Mouse (Mus musculus): ENCODE measurements around the gene Gm20509. TPM values are rescaled to one million over a fixed set of nuclear protein-coding genes. Genes with fewer than 3 reads are reported as not detected.

The Gm20509 gene
- polyA plus RNA-seq, 1 experiment, result not detected

- WGBS, result 84% methylated on average over 4 of the region's 4 CpGs
- Histone ChIP-seq H3K27me3 (ENCODE audit: control insufficient read depth, insufficient read depth, low read length) (no peaks in the 10 kb centered on the region), H3K4me3 (ENCODE audit: low read depth, low read length) (no peak overlapping the region), H3K36me3 (ENCODE audit: control insufficient read depth, insufficient read depth, low read length) (peaks cover 40% of the 10 kb centered on the region), H3K4me1 (ENCODE audit: control insufficient read depth, insufficient read depth, insufficient read length, low read length) (no peaks in the 10 kb centered on the region), H3K27ac (ENCODE audit: insufficient read depth, low read depth, low read length) (no peak overlapping the region)
- TF ChIP-seq POLR2A (IDR thresholded peaks at IDR 0.05; ENCODE audit: low read depth, low read length) (no peak), CTCF (IDR thresholded peaks at IDR 0.05; ENCODE audit: extremely low read depth, insufficient read length, insufficient replicate concordance, low read depth, low read length) (no peak)
Observed at GRCm38 (mm10) chr9:73118012-73118411, 15.7 kb downstream of the Gm20509 start.

- no peaks in the 10 kb centered on the region for H3K27me3 ChIP-seq (ENCODE audit: control insufficient read depth, insufficient read depth, low read length)
- H3K4me1 ChIP-seq (ENCODE audit: control insufficient read depth, insufficient read depth, insufficient read length, low read length), result no peaks in the 10 kb centered on the region
- H3K27ac ChIP-seq (ENCODE audit: insufficient read depth, low read depth, low read length), result no peak overlapping the region
- no peak overlapping the region for H3K4me3 ChIP-seq (ENCODE audit: low read depth, low read length)
- no peak for TF ChIP-seq POLR2A (IDR thresholded peaks at IDR 0.05; ENCODE audit: low read depth, low read length)
- peak; percentile 16; the same call in 1 of the 2 replicates for TF ChIP-seq CTCF (IDR thresholded peaks at IDR 0.05; ENCODE audit: extremely low read depth, insufficient read length, insufficient replicate concordance, low read depth, low read length)
- H3K36me3 ChIP-seq (ENCODE audit: control insufficient read depth, insufficient read depth, low read length), result peaks cover 62% of the 10 kb centered on the region
- 58% methylated on average over 8 of the region's 8 CpGs for WGBS
Observed at GRCm38 (mm10) chr9:73121735-73122134, 19.5 kb downstream of the Gm20509 start.

GRCm38 (mm10) chr9:73125043-73125570 lies 22.8 kb downstream of the Gm20509 start:
- WGBS, result 82% methylated on average over 8 of the region's 8 CpGs
- Histone ChIP-seq H3K27ac (ENCODE audit: insufficient read depth, low read depth, low read length) (no peak overlapping the region), H3K4me1 (ENCODE audit: control insufficient read depth, insufficient read depth, insufficient read length, low read length) (no peaks in the 10 kb centered on the region), H3K36me3 (ENCODE audit: control insufficient read depth, insufficient read depth, low read length) (peaks cover 58% of the 10 kb centered on the region), H3K4me3 (ENCODE audit: low read depth, low read length) (no peak overlapping the region), H3K27me3 (ENCODE audit: control insufficient read depth, insufficient read depth, low read length) (no peaks in the 10 kb centered on the region)
- TF ChIP-seq CTCF (IDR thresholded peaks at IDR 0.05; ENCODE audit: extremely low read depth, insufficient read length, insufficient replicate concordance, low read depth, low read length), result no peak
- no peak for TF ChIP-seq POLR2A (IDR thresholded peaks at IDR 0.05; ENCODE audit: low read depth, low read length)

- TF ChIP-seq POLR2A (IDR thresholded peaks at IDR 0.05; ENCODE audit: low read depth, low read length) (no peak), CTCF (IDR thresholded peaks at IDR 0.05; ENCODE audit: extremely low read depth, insufficient read length, insufficient replicate concordance, low read depth, low read length) (no peak)
- Histone ChIP-seq H3K27ac (ENCODE audit: insufficient read depth, low read depth, low read length) (no peak overlapping the region), H3K27me3 (ENCODE audit: control insufficient read depth, insufficient read depth, low read length) (no peaks in the 10 kb centered on the region), H3K4me3 (ENCODE audit: low read depth, low read length) (no peak overlapping the region), H3K4me1 (ENCODE audit: control insufficient read depth, insufficient read depth, insufficient read length, low read length) (no peaks in the 10 kb centered on the region), H3K36me3 (ENCODE audit: control insufficient read depth, insufficient read depth, low read length) (peaks cover 41% of the 10 kb centered on the region)
- 81% methylated on average over 2 of the region's 2 CpGs for WGBS
Observed at GRCm38 (mm10) chr9:73127457-73127856, 25.2 kb downstream of the Gm20509 start.

GRCm38 (mm10) chr9:73129875-73130274 lies 27.6 kb downstream of the Gm20509 start:
- no peaks in the 10 kb centered on the region for H3K27me3 ChIP-seq (ENCODE audit: control insufficient read depth, insufficient read depth, low read length)
- no peaks in the 10 kb centered on the region for H3K4me1 ChIP-seq (ENCODE audit: control insufficient read depth, insufficient read depth, insufficient read length, low read length)
- H3K27ac ChIP-seq (ENCODE audit: insufficient read depth, low read depth, low read length), result no peak overlapping the region
- TF ChIP-seq POLR2A (IDR thresholded peaks at IDR 0.05; ENCODE audit: low read depth, low read length) (no peak), CTCF (IDR thresholded peaks at IDR 0.05; ENCODE audit: extremely low read depth, insufficient read length, insufficient replicate concordance, low read depth, low read length) (no peak)
- H3K4me3 ChIP-seq (ENCODE audit: low read depth, low read length), result no peak overlapping the region
- H3K36me3 ChIP-seq (ENCODE audit: control insufficient read depth, insufficient read depth, low read length), result peaks cover 28% of the 10 kb centered on the region
- WGBS, result 76% methylated on average over 8 of the region's 8 CpGs

- H3K36me3 ChIP-seq (ENCODE audit: control insufficient read depth, insufficient read depth, low read length), result peaks cover 22% of the 10 kb centered on the region
- TF ChIP-seq POLR2A (IDR thresholded peaks at IDR 0.05; ENCODE audit: low read depth, low read length), result no peak
- no peak for TF ChIP-seq CTCF (IDR thresholded peaks at IDR 0.05; ENCODE audit: extremely low read depth, insufficient read length, insufficient replicate concordance, low read depth, low read length)
- H3K27ac ChIP-seq (ENCODE audit: insufficient read depth, low read depth, low read length), result no peak overlapping the region
- H3K27me3 ChIP-seq (ENCODE audit: control insufficient read depth, insufficient read depth, low read length), result no peaks in the 10 kb centered on the region
- WGBS, result 71% methylated on average over 4 of the region's 4 CpGs
- H3K4me1 ChIP-seq (ENCODE audit: control insufficient read depth, insufficient read depth, insufficient read length, low read length), result no peaks in the 10 kb centered on the region
- no peak overlapping the region for H3K4me3 ChIP-seq (ENCODE audit: low read depth, low read length)
Observed at GRCm38 (mm10) chr9:73130529-73130928, 28.3 kb downstream of the Gm20509 start.

GRCm38 (mm10) chr9:73137341-73137886 lies 35.1 kb downstream of the Gm20509 start:
- H3K4me3 ChIP-seq (ENCODE audit: low read depth, low read length), result no peak overlapping the region
- H3K36me3 ChIP-seq (ENCODE audit: control insufficient read depth, insufficient read depth, low read length), result no peaks in the 10 kb centered on the region
- H3K27ac ChIP-seq (ENCODE audit: insufficient read depth, low read depth, low read length), result no peak overlapping the region
- TF ChIP-seq POLR2A (IDR thresholded peaks at IDR 0.05; ENCODE audit: low read depth, low read length) (no peak), CTCF (IDR thresholded peaks at IDR 0.05; ENCODE audit: extremely low read depth, insufficient read length, insufficient replicate concordance, low read depth, low read length) (no peak)
- WGBS, result 35% methylated on average over 11 of the region's 11 CpGs
- H3K27me3 ChIP-seq (ENCODE audit: control insufficient read depth, insufficient read depth, low read length), result no peaks in the 10 kb centered on the region
- no peaks in the 10 kb centered on the region for H3K4me1 ChIP-seq (ENCODE audit: control insufficient read depth, insufficient read depth, insufficient read length, low read length)
